Mouse (Mus musculus) frontal cortex, postnatal 14 days (tissue): Measurements from ENCODE around the gene Slc22a3.
A peak's percentile ranks its signal among the peaks of the same experiment; 100 is the strongest.

Experiments
- DNase-seq, 2 experiments: peaks; one replicate each; pipeline ENCODE4 v3.0.0; 2022; ENCODE audit warnings: low spot score in 2 of 2

Slc22a3 gene

GRCm38 (mm10) chr17:12468745-12469144 lies 38.8 kb downstream of the Slc22a3 start:
- DNase-seq = no peak

- DNase-seq = no peak
Measured at GRCm38 (mm10) chr17:12467642-12468041, 39.9 kb downstream of the Slc22a3 start.

- DNase-seq = no peak
Measured at GRCm38 (mm10) chr17:12466501-12467000, 41.0 kb downstream of the Slc22a3 start.

- no peak for DNase-seq
Measured at GRCm38 (mm10) chr17:12461168-12461567, 46.3 kb downstream of the Slc22a3 start.

GRCm38 (mm10) chr17:12455143-12455790 lies 52.2 kb downstream of the Slc22a3 start:
- DNase-seq = no peak

- no peak for DNase-seq
Measured at GRCm38 (mm10) chr17:12453691-12454090, 53.8 kb downstream of the Slc22a3 start.

- DNase-seq = no peak
Measured at GRCm38 (mm10) chr17:12452862-12453531, 54.5 kb downstream of the Slc22a3 start.

GRCm38 (mm10) chr17:12451234-12451633 lies 56.3 kb downstream of the Slc22a3 start:
- DNase-seq = no peak

- DNase-seq = no peak
Measured at GRCm38 (mm10) chr17:12444561-12444960, 62.9 kb downstream of the Slc22a3 start.

- no peak for DNase-seq
Measured at GRCm38 (mm10) chr17:12437771-12438170, 69.7 kb downstream of the Slc22a3 start.

GRCm38 (mm10) chr17:12431707-12432106 lies 75.8 kb downstream of the Slc22a3 start:
- DNase-seq = no peak

- no peak for DNase-seq
Measured at GRCm38 (mm10) chr17:12428369-12428768, 79.1 kb downstream of the Slc22a3 start.

GRCm38 (mm10) chr17:12427156-12427555 lies 80.3 kb downstream of the Slc22a3 start:
- no peak for DNase-seq

GRCm38 (mm10) chr17:12422143-12422542 lies 85.4 kb downstream of the Slc22a3 start:
- no peak for DNase-seq

GRCm38 (mm10) chr17:12420886-12421574 lies 86.5 kb downstream of the Slc22a3 start:
- DNase-seq = peak in 1 of 2 experiments; percentile 26

- no peak for DNase-seq
Measured at GRCm38 (mm10) chr17:12419491-12420079, 87.9 kb downstream of the Slc22a3 start.

GRCm38 (mm10) chr17:12416250-12416895 lies 91.1 kb downstream of the Slc22a3 start:
- peak; percentile 53 to 77 for DNase-seq

GRCm38 (mm10) chr17:12415741-12416140 lies 91.8 kb downstream of the Slc22a3 start:
- DNase-seq = no peak

GRCm38 (mm10) chr17:12415031-12415735 lies 92.3 kb downstream of the Slc22a3 start:
- no peak for DNase-seq

- DNase-seq = no peak
Measured at GRCm38 (mm10) chr17:12412891-12413237, 94.6 kb downstream of the Slc22a3 start.
